Mouse (Mus musculus) spleen, adult 2 months (tissue): ENCODE data around the gene Cdh26.

ENCODE experiments used
- CTCF ChIP-seq: fragments of 200-500 bp; IDR thresholded peaks from 2 replicates; pipeline ENCODE4 v1.5.1; 2011; ENCODE audit warnings: mild to moderate bottlenecking, inconsistent platforms; ENCODE audit not compliant: insufficient read depth, insufficient read length, insufficient replicate concordance; ENCODE audit errors: extremely low read depth
- POLR2A ChIP-seq: fragments of 200-500 bp; IDR thresholded peaks from 2 replicates; pipeline ENCODE4 v1.6.1; 2011; ENCODE audit warnings: low read depth, low read length, inconsistent platforms

GRCm38 (mm10) chr2:178429426-178429825 lies 905 bp upstream of the Cdh26 start:
- no peak for TF ChIP-seq CTCF
- no peak for TF ChIP-seq POLR2A
